Mouse (Mus musculus): ENCODE results near the gene Tmc7.

DNA sequence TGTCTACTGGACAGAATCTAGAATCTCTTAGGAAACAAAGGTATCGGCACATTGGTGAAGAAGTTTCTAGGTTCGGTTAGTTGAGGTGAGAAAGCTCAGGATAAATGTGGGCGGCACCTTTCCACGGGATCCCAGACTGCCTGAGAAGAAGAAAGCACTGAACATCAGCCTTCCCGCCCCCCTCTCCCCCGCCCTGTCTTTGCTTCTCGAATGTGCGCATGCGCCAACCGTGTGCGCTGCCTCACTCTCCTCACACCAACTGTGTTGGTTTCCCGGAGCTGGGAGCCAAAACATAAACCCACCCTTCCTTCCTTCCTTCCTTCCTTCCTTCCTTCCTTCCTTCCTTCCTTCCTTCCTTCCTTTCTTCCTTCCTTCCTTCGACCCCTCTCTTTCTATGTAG lies 26.2 kb upstream of the Tmc7 start:
- TF ChIP-seq POLR2A (IDR thresholded peaks at IDR 0.05; ENCODE audit: control insufficient read depth in 1 of 2, insufficient read depth in 1 of 2, low read depth in 1 of 2, low read length in 2 of 2, poor library complexity in 1 of 2), result no peak
- TF ChIP-seq CTCF (IDR thresholded peaks at IDR 0.05 in 2 of 3, conservative IDR thresholded peaks at IDR 0.05 in 1 of 3; ENCODE audit: control insufficient read depth in 1 of 3, insufficient read depth in 1 of 3, low read depth in 2 of 3, low read length in 3 of 3, poor library complexity in 1 of 3, severe bottlenecking in 1 of 3), result no peak
- TF ChIP-seq KAT2A (conservative IDR thresholded peaks at IDR 0.05; ENCODE audit: low read depth, low read length), result no peak
- no peak for TF ChIP-seq E2F4 (IDR thresholded peaks at IDR 0.05; ENCODE audit: borderline replicate concordance, low read depth, low read length)
- TF ChIP-seq CHD1 (IDR thresholded peaks at IDR 0.05; ENCODE audit: low read depth, low read length), result no peak
- TF ChIP-seq TAL1 (IDR thresholded peaks at IDR 0.05; ENCODE audit: low read length), result no peak
- TF ChIP-seq ZNF384 (IDR thresholded peaks at IDR 0.05; ENCODE audit: low read depth, low read length), result no peak
- TF ChIP-seq RCOR1 (IDR thresholded peaks at IDR 0.05; ENCODE audit: low read depth, low read length), result no peak
- TF ChIP-seq UBTF (IDR thresholded peaks at IDR 0.05; ENCODE audit: borderline replicate concordance, insufficient read depth, low read depth, low read length), result no peak
- TF ChIP-seq USF1 (IDR thresholded peaks at IDR 0.05; ENCODE audit: low read depth, low read length), result no peak
- TF ChIP-seq MAZ (IDR thresholded peaks at IDR 0.05; ENCODE audit: low read depth, low read length), result no peak

Data from MEL (cell line).